15 mouse cellular contexts compared by ENCODE assay signal in the genomic region with DNA sequence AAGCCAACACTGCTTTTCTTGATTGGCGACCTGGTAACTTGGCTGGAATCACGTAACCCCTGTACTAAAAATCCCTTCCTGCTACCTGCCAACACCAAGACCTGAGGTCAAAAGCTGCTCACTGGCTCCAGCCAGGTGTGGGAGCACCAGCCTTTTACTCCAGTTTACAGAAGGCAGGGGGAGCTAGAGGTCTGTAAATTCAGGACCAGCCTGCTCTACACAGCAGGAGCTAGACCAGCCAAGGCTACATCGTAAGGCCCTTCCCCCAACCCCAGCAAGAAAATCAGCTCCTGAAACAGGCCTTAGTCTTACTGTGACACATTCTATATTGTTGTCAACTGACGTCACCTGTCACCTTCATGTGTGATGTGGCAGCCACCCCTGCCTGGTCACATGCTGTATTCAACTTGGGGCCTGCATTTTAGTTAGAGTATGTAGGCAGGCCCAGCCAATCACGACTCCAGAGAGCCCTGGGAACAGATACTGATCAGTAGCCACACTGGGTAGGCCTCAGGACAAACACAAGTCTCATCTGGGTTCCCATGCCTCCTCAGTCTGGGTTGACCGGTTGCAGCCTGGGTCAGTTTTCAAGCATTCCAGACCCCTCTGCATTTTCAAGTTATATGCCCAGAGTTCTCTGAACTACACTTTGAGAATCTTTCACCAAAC. TPM values are rescaled to one million over a fixed set of nuclear protein-coding genes. Genes with fewer than 3 reads are reported as not detected.
A peak's percentile ranks its signal among the peaks of the same experiment; 100 is the strongest.
DNase-seq lines count a peak whose midpoint lies in the region; ATAC-seq and TF ChIP-seq lines count a peak whose summit lies in the region.
"Had no signal": no experiment of that assay in that cellular context is flagged by ENCODE, and none has a peak within 500 bp of the region (broad histone marks: within the 10 kb centered on the region; RNA-seq: fewer than 3 reads in every experiment).

No protein-coding gene starts in this region.

- H3K4me2 ChIP-seq in liver, postnatal 0 days (ENCODE audit: low read depth, low read length), result no peak overlapping the region
- H3K4me2 ChIP-seq: hindbrain, embryonic 14.5 days; lung, embryonic 15.5 days; midbrain, embryonic 11.5 days had no signal

- H3K9ac ChIP-seq in liver, postnatal 0 days (replicated peaks), result no peak overlapping the region
- H3K9ac ChIP-seq: hindbrain, embryonic 14.5 days; lung, embryonic 15.5 days had no signal

- H3K4me3 ChIP-seq in thymus, adult 2 months (ENCODE audit: control insufficient read depth, insufficient read depth, low read length), result no peak overlapping the region
- no peak overlapping the region for H3K4me3 ChIP-seq in liver, postnatal 0 days (ENCODE audit: low read depth, low read length)
- H3K4me3 ChIP-seq: heart, adult 2 months; lung, embryonic 15.5 days had no signal

- intact Hi-C loops in heart, postnatal 10 days (cut with DNase I), result no loop called here

- DNase-seq in CD4-positive, CD25-positive, alpha-beta regulatory T cell, adult 2 months (ENCODE audit: low read depth, low spot score), result peak; percentile 17
- peak; percentile 8 for DNase-seq in thymus, adult 2 months
- DNase-seq in thymus, adult 18-20 months, result no peak
- DNase-seq in liver, postnatal 0 days, result no peak
- DNase-seq in urinary bladder, postnatal 10 days (ENCODE audit: low spot score), result no peak
- no peak for DNase-seq in adipocyte (ENCODE audit: low spot score)
- DNase-seq in heart, postnatal 10 days, result no peak
- DNase-seq: cerebellum, adult 18-20 months; heart, adult 2 months had no signal

- H3K27ac ChIP-seq in thymus, adult 2 months (ENCODE audit: control insufficient read depth, insufficient read depth, low read length), result no peak overlapping the region
- H3K27ac ChIP-seq in liver, postnatal 0 days (ENCODE audit: low read depth), result no peak overlapping the region
- H3K27ac ChIP-seq: heart, adult 2 months; hindbrain, embryonic 14.5 days; lung, embryonic 15.5 days had no signal

- TF ChIP-seq CTCF in thymus, adult 2 months (IDR thresholded peaks at IDR 0.05; ENCODE audit: borderline replicate concordance, control insufficient read depth, extremely low read depth, insufficient read depth, low read length, poor library complexity), result no peak
- peak; percentile 51 for TF ChIP-seq CTCF in liver, postnatal 0 days (IDR thresholded peaks at IDR 0.05; ENCODE audit: low read depth)

- H3K36me3 ChIP-seq in thymus, adult 2 months (ENCODE audit: control insufficient read depth, insufficient read depth, low read length), result no peaks in the 10 kb centered on the region
- H3K36me3 ChIP-seq in liver, postnatal 0 days (replicated peaks; ENCODE audit: insufficient read depth, low read length), result no peaks in the 10 kb centered on the region; the same call in 1 of the 2 replicates
- H3K36me3 ChIP-seq: lung, embryonic 15.5 days had no signal

- H3K27me3 ChIP-seq in thymus, adult 2 months (ENCODE audit: control insufficient read depth, insufficient read depth, low read length), result no peaks in the 10 kb centered on the region
- no peaks in the 10 kb centered on the region for H3K27me3 ChIP-seq in liver, postnatal 0 days (ENCODE audit: insufficient read depth, low read length)
- H3K27me3 ChIP-seq: lung, embryonic 15.5 days had no signal

- no peak for TF ChIP-seq EP300 in liver, postnatal 0 days (IDR thresholded peaks at IDR 0.05; ENCODE audit: low read depth)

- ATAC-seq in CD4-positive, CD25-positive, alpha-beta regulatory T cell, adult 4 months, result no peak
- ATAC-seq in liver, postnatal 0 days, result no peak

- peaks cover 4% of the 10 kb centered on the region; the same call in 1 of the 2 replicates for H3K4me1 ChIP-seq in thymus, adult 2 months (replicated peaks; ENCODE audit: control insufficient read depth, insufficient read depth, low read length)
- H3K4me1 ChIP-seq in liver, postnatal 0 days (ENCODE audit: insufficient read depth), result no peaks in the 10 kb centered on the region
- H3K4me1 ChIP-seq: lung, embryonic 15.5 days had no signal

- 90% methylated on average over 6 of the region's 6 CpGs for WGBS in thymus, adult 2 months
- 77% methylated on average over 6 of the region's 6 CpGs for WGBS in liver, postnatal 0 days (ENCODE audit: insufficient replicate concordance)

- TF ChIP-seq POLR2A in thymus, adult 2 months (IDR thresholded peaks at IDR 0.05; ENCODE audit: control insufficient read depth, extremely low read depth, insufficient read depth, low read length, poor library complexity), result no peak

- H3K9me3 ChIP-seq in liver, postnatal 0 days (ENCODE audit: low read length), result no peaks in the 10 kb centered on the region
- H3K9me3 ChIP-seq: lung, embryonic 15.5 days had no signal

RNA-seq across cellular contexts. Expression of gene Armc9, which starts 34.6 kb away (rescaled TPM):
- 1 to 10 TPM; 6.2 to 7.8 TPM for polyA plus RNA-seq in CD4-positive, CD25-positive, alpha-beta regulatory T cell, adult 4 months (2017; shearing (Covaris generic))
- 5.8 and 6.4 TPM in 2 replicates for polyA plus RNA-seq in thymus, adult 2 months (2012; rRNA removed)
- polyA plus RNA-seq in liver, postnatal 0 days (2015; fragmentation: Nextera tagmentation; extraction: Ambion mirVana), result 4.7 and 5.0 TPM in 2 replicates
- 1 to 10 TPM; 5.2 to 5.7 TPM for total RNA-seq in heart, postnatal 10 days (2021)

RNA-seq across cellular contexts. Expression of gene Gm21972, which starts 55.7 kb away (rescaled TPM):
- not detected for polyA plus RNA-seq in CD4-positive, CD25-positive, alpha-beta regulatory T cell, adult 4 months (2017; shearing (Covaris generic))
- polyA plus RNA-seq in thymus, adult 2 months (2012; rRNA removed), result not detected in 2 replicates
- polyA plus RNA-seq in liver, postnatal 0 days (2015; fragmentation: Nextera tagmentation; extraction: Ambion mirVana), result not detected in 2 replicates
- 1 to 10 TPM in 1 of 2 experiments, not detected in 1; 1.8 TPM for total RNA-seq in heart, postnatal 10 days (2021)
- polyA plus RNA-seq: heart, adult 2 months; large intestine, adult 2 months; stomach, embryonic 14.5 days had no signal

Comparison
In these comparisons a context has a peak if more than half of its experiments do, and no peak if none do; other contexts are left out.
1. DNase-seq: peak in CD4-positive, CD25-positive, alpha-beta regulatory T cell, adult 2 months (single experiment) and thymus, adult 2 months (single experiment); none in thymus, adult 18-20 months (0 of 2), liver, postnatal 0 days (single experiment), urinary bladder, postnatal 10 days (single experiment), adipocyte (single experiment) and heart, postnatal 10 days (0 of 2).